Mouse (Mus musculus) spleen, adult 2 months (tissue): ENCODE results near the gene Atg2b.

ENCODE experiments used
- CTCF ChIP-seq: fragments of 200-500 bp; IDR thresholded peaks from 2 replicates; pipeline ENCODE4 v1.5.1; 2011; ENCODE audit warnings: mild to moderate bottlenecking, inconsistent platforms; ENCODE audit not compliant: insufficient read depth, insufficient read length, insufficient replicate concordance; ENCODE audit errors: extremely low read depth
- POLR2A ChIP-seq: fragments of 200-500 bp; IDR thresholded peaks from 2 replicates; pipeline ENCODE4 v1.6.1; 2011; ENCODE audit warnings: low read depth, low read length, inconsistent platforms

- TF ChIP-seq CTCF: no peak
- no peak for TF ChIP-seq POLR2A
These were observed 85.9 kb downstream of the Atg2b start for GRCm38 (mm10) chr12:105599098-105599497.
